Mouse (Mus musculus) kidney, embryonic 15.5 days (tissue): ENCODE results near the gene Ugt1a7c. TPM values are rescaled to one million over a fixed set of nuclear protein-coding genes. Genes with fewer than 3 reads are reported as not detected.

Experiments used
- ATAC-seq: fragments of 200-750 bp; cut with Nextera tagmentation; replicated peaks from 2 replicates; pipeline ENCODE4 v1.8.0; 2017; ENCODE audit warnings: moderate TSS enrichment; ENCODE audit not compliant: low FRiP score
- H3K27ac ChIP-seq: fragments of 300-500 bp; sonication (generic); 2 replicates; pipeline ENCODE4 v1.5.1; 2015; ENCODE audit warnings: mild to moderate bottlenecking, inconsistent platforms
- H3K27me3 ChIP-seq: fragments of 300-500 bp; sonication (generic); 2 replicates; pipeline ENCODE4 v1.6.1; 2015; ENCODE audit warnings: inconsistent platforms
- H3K36me3 ChIP-seq: fragments of 300-500 bp; sonication (generic); 2 replicates; pipeline ENCODE4 v1.6.1; 2015; ENCODE audit warnings: inconsistent platforms
- H3K4me1 ChIP-seq: fragments of 300-500 bp; sonication (generic); 2 replicates; pipeline ENCODE4 v1.6.1; 2015; ENCODE audit warnings: inconsistent platforms
- H3K4me2 ChIP-seq: fragments of 300-500 bp; sonication (generic); 2 replicates; pipeline ENCODE4 v1.6.1; 2015; ENCODE audit warnings: moderate library complexity, mild to moderate bottlenecking, inconsistent platforms
- H3K4me3 ChIP-seq: fragments of 300-500 bp; sonication (generic); replicated peaks from 2 replicates; pipeline ENCODE4 v1.5.1; 2015; ENCODE audit warnings: mild to moderate bottlenecking, inconsistent platforms
- H3K9ac ChIP-seq: fragments of 300-500 bp; sonication (generic); 2 replicates; pipeline ENCODE4 v1.6.1; 2015; ENCODE audit warnings: mild to moderate bottlenecking, inconsistent platforms
- H3K9me3 ChIP-seq: fragments of 300-500 bp; sonication (generic); replicated peaks from 2 replicates; pipeline ENCODE4 v1.6.1; 2016; ENCODE audit warnings: inconsistent platforms
- WGBS: fragments of 180-500 bp; shearing (Covaris S2); methylation state at CpG from one replicate; pipeline ENCODE4 v1.1.7; 2015; ENCODE audit warnings: mixed read lengths; 5-methylcytosine and 5-hydroxymethylcytosine counted together
- polyA plus RNA-seq: library from polyadenylated mRNA; unstranded; fragments of >200 nt; fragmentation: Nextera tagmentation; extraction: Ambion mirVana; gene quantifications from 2 replicates; pipeline ENCODE4 v1.2.1, GENCODE M21; 2015

Ugt1a7c gene
- polyA plus RNA-seq, 1 experiment from 2014 or later = 8.9 TPM

DNA sequence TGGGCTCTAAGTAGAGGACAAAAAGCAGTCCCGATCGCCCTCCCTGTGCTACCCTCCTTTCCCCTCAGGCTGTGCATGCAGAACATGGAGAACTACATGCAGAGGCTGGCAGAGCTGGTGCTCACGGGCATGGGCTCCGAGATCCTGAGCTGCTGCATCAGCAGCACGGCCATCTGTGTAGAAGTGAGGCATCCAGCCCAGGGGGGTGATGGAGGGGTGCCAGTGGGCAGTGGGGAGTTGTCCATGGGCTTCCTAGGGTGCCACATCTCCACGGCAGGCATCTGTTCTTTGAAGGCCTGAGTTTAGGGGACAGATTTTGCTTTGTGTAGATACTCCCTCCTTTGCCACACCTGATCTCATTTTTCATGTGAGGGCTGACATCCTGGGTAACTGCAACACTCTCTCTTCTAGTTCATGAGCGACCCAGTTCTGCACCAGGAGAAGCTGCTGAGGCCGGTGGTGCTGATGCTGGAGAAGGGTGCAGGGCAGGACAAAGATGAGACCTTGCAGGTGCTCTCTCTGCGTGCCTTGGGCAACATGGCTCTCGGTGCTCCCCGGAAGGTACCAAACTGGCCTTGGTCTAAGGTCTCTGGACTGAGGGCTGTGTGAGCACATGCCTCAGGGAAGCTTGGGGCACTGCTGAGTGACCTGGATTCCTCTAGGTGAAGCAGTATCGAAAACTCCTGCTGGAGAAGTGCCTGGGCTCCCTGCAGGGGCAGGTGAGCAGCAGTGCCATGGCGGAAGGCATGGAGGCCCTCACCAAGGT lies 161.3 kb downstream of the Ugt1a7c start:
- peaks cover 16% of the 10 kb centered on the region for H3K36me3 ChIP-seq
- H3K4me1 ChIP-seq = peaks cover 13% of the 10 kb centered on the region
- no peak overlapping the region for H3K4me3 ChIP-seq
- H3K9me3 ChIP-seq = peaks cover 25% of the 10 kb centered on the region
- H3K27ac ChIP-seq = no peak overlapping the region
- no peak overlapping the region for H3K9ac ChIP-seq
- WGBS = 79% methylated on average over 13 of the region's 13 CpGs
- H3K4me2 ChIP-seq = no peak overlapping the region
- ATAC-seq = no peak
- no peaks in the 10 kb centered on the region for H3K27me3 ChIP-seq

DNA sequence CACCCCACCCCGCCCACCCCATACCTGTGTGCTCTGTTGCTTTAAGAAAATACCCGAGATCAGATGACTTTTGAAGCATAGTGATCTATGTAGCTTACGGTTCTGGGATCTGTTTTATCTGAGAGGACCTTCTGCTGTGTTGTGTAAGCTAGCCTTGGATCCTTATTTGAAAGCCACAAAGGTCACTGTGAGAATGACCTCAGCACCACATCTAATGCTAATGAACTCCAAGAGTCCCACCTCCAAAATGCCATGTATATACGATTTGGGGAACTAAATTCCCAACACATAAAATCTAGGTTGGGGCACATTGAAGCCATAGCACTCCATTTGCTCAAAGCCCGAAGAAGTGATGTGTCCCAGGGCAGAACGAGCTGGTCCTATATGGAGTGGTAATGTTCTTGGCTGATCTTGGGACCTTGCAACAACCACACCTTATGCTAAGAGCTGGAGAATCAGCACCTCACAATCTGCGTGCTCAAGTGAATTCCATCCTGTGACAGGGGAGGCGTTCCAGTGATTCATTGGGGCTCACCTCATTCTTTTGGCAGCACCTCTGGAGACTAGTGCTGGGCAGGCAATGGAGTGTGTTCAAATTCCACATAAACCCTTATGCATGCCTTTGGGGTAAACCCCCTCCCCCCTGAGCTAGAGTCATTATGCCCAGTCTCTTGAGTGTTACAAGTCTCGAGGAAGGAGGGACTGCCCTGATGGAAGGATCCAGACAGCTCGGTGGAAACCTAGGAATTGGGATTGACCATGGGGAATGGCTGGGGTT lies 162.2 kb downstream of the Ugt1a7c start:
- peaks cover 13% of the 10 kb centered on the region for H3K4me1 ChIP-seq
- H3K36me3 ChIP-seq = peaks cover 25% of the 10 kb centered on the region
- no peak overlapping the region for H3K27ac ChIP-seq
- H3K4me3 ChIP-seq = no peak overlapping the region
- no peak overlapping the region for H3K4me2 ChIP-seq
- no peak for ATAC-seq
- H3K27me3 ChIP-seq = no peaks in the 10 kb centered on the region
- 75% methylated on average over 10 of the region's 10 CpGs for WGBS
- no peak overlapping the region for H3K9ac ChIP-seq
- peaks cover 23% of the 10 kb centered on the region for H3K9me3 ChIP-seq

- WGBS = 80% methylated on average over 6 of the region's 6 CpGs
- Histone ChIP-seq H3K4me1 (peaks cover 18% of the 10 kb centered on the region), H3K4me2 (no peak overlapping the region), H3K27me3 (no peaks in the 10 kb centered on the region), H3K27ac (no peak overlapping the region), H3K4me3 (no peak overlapping the region), H3K9ac (no peak overlapping the region), H3K36me3 (peaks cover 31% of the 10 kb centered on the region), H3K9me3 (peaks cover 18% of the 10 kb centered on the region; the same call in 1 of the 2 replicates)
- no peak for ATAC-seq
Measured at GRCm38 (mm10) chr1:88257681-88258080, 162.8 kb downstream of the Ugt1a7c start.

GRCm38 (mm10) chr1:88258361-88258760 lies 163.5 kb downstream of the Ugt1a7c start:
- Histone ChIP-seq H3K9ac (no peak overlapping the region), H3K36me3 (peaks cover 38% of the 10 kb centered on the region), H3K4me2 (no peak overlapping the region), H3K9me3 (peaks cover 18% of the 10 kb centered on the region; the same call in 1 of the 2 replicates), H3K4me3 (no peak overlapping the region), H3K27me3 (no peaks in the 10 kb centered on the region), H3K4me1 (peaks cover 20% of the 10 kb centered on the region), H3K27ac (no peak overlapping the region)
- WGBS = 69% methylated on average over 6 of the region's 6 CpGs
- ATAC-seq = no peak

GRCm38 (mm10) chr1:88258881-88259642 lies 164.2 kb downstream of the Ugt1a7c start:
- peaks cover 20% of the 10 kb centered on the region for H3K4me1 ChIP-seq
- peaks cover 18% of the 10 kb centered on the region; the same call in 1 of the 2 replicates for H3K9me3 ChIP-seq
- peak overlapping the region; percentile 2 for H3K27ac ChIP-seq
- no peaks in the 10 kb centered on the region for H3K27me3 ChIP-seq
- no peak overlapping the region for H3K9ac ChIP-seq
- no peak overlapping the region for H3K4me3 ChIP-seq
- ATAC-seq = peak; percentile 24
- peaks cover 45% of the 10 kb centered on the region for H3K36me3 ChIP-seq
- H3K4me2 ChIP-seq = no peak overlapping the region
- WGBS = 56% methylated on average over 8 of the region's 8 CpGs

DNA sequence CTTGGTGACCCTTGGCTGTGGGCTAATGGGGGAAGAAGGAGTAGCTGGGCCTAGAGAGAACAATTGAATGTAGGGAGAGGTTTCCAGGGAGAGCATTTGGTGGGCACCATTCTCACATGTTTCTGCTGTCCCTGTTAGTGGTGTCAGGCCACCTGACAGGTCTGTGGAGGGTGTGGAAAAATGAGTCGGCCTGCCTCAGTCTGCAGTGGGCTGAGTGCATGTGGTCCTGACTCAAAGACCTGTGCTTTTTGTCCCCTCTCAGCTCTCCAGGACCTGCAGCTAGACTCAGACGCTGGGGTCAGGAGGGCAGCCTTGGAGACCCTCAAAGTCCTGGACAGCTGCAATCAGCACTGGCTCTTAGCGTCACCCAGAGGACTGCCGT lies 164.8 kb downstream of the Ugt1a7c start:
- peaks cover 18% of the 10 kb centered on the region; the same call in 1 of the 2 replicates for H3K9me3 ChIP-seq
- H3K4me3 ChIP-seq = no peak overlapping the region
- H3K27me3 ChIP-seq = no peaks in the 10 kb centered on the region
- H3K36me3 ChIP-seq = peaks cover 50% of the 10 kb centered on the region
- H3K4me2 ChIP-seq = no peak overlapping the region
- H3K4me1 ChIP-seq = peaks cover 20% of the 10 kb centered on the region
- ATAC-seq = peak; percentile 7
- peak overlapping the region; percentile 2; the same call in 1 of the 2 replicates for H3K27ac ChIP-seq
- H3K9ac ChIP-seq = no peak overlapping the region
- 75% methylated on average over 4 of the region's 4 CpGs for WGBS

DNA sequence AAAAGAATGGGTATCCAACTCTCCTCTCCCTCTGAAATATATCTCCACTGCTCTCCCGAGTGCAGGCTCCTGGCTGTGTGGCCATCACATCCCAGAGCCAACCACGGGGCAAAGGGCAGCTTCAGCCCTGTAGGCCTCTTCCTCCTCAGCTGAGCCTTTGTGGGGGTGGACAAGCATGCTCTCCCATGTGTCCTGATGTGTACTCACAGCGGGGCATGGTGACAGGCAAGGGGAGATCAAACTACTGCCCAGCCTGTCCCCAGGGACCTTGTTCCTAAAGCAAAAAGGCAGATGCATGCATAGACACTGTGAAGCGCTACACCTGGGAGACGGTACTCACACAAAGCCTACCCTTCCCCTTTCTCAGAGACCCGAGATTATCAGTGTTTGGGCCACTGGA lies 165.3 kb downstream of the Ugt1a7c start:
- H3K9ac ChIP-seq = no peak overlapping the region
- H3K9me3 ChIP-seq = peaks cover 15% of the 10 kb centered on the region; the same call in 1 of the 2 replicates
- peak; percentile 19; the same call in 1 of the 2 replicates for ATAC-seq
- no peak overlapping the region for H3K27ac ChIP-seq
- H3K36me3 ChIP-seq = peaks cover 55% of the 10 kb centered on the region
- no peaks in the 10 kb centered on the region for H3K27me3 ChIP-seq
- WGBS = 73% methylated on average over 6 of the region's 6 CpGs
- no peak overlapping the region for H3K4me2 ChIP-seq
- peaks cover 20% of the 10 kb centered on the region for H3K4me1 ChIP-seq
- H3K4me3 ChIP-seq = no peak overlapping the region

- no peak overlapping the region for H3K4me2 ChIP-seq
- WGBS = 82% methylated on average over 10 of the region's 10 CpGs
- no peak for ATAC-seq
- H3K9ac ChIP-seq = no peak overlapping the region
- H3K27ac ChIP-seq = no peak overlapping the region
- peaks cover 20% of the 10 kb centered on the region for H3K4me1 ChIP-seq
- H3K4me3 ChIP-seq = no peak overlapping the region
- H3K9me3 ChIP-seq = 0 out of 2 replicates have a peak, but pooled peaks cover 12% of the 10 kb centered on the region
- no peaks in the 10 kb centered on the region for H3K27me3 ChIP-seq
- H3K36me3 ChIP-seq = peaks cover 62% of the 10 kb centered on the region
Measured at GRCm38 (mm10) chr1:88260604-88261377, 165.9 kb downstream of the Ugt1a7c start.

DNA sequence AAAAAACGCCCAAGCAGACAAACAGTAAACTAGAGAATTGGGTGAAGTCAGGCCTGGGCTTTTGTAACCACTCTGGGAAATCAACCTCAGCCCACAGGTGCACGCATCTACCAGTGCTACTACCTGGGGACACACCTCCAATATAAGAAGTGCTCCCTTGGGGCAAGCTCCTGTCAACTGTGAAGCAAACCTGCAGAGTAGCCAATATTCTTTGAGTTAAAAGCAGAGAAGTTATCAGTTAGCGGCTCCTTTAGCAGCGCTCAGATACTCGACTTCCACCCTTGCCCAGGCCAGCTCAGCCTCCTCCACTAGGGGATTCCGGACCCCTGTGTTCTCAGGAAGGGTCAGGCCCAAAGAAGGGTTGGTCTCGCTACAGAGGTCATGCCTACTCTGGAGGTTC lies 166.8 kb downstream of the Ugt1a7c start:
- ATAC-seq = no peak
- H3K27ac ChIP-seq = no peak overlapping the region
- 0 out of 2 replicates have a peak, but pooled peaks cover 5% of the 10 kb centered on the region for H3K9me3 ChIP-seq
- 84% methylated on average over 7 of the region's 7 CpGs for WGBS
- H3K27me3 ChIP-seq = no peaks in the 10 kb centered on the region
- H3K4me3 ChIP-seq = no peak overlapping the region
- H3K36me3 ChIP-seq = peaks cover 71% of the 10 kb centered on the region
- no peak overlapping the region for H3K4me2 ChIP-seq
- H3K4me1 ChIP-seq = peaks cover 20% of the 10 kb centered on the region
- no peak overlapping the region for H3K9ac ChIP-seq

GRCm38 (mm10) chr1:88262255-88262654 lies 167.4 kb downstream of the Ugt1a7c start:
- 62% methylated on average over 4 of the region's 4 CpGs for WGBS
- no peak for ATAC-seq
- no peaks in the 10 kb centered on the region for H3K27me3 ChIP-seq
- peaks cover 20% of the 10 kb centered on the region for H3K4me1 ChIP-seq
- H3K4me2 ChIP-seq = no peak overlapping the region
- H3K27ac ChIP-seq = no peak overlapping the region
- H3K9me3 ChIP-seq = 0 out of 2 replicates have a peak, but pooled peaks cover 2% of the 10 kb centered on the region
- no peak overlapping the region for H3K4me3 ChIP-seq
- H3K9ac ChIP-seq = no peak overlapping the region
- peaks cover 77% of the 10 kb centered on the region for H3K36me3 ChIP-seq

DNA sequence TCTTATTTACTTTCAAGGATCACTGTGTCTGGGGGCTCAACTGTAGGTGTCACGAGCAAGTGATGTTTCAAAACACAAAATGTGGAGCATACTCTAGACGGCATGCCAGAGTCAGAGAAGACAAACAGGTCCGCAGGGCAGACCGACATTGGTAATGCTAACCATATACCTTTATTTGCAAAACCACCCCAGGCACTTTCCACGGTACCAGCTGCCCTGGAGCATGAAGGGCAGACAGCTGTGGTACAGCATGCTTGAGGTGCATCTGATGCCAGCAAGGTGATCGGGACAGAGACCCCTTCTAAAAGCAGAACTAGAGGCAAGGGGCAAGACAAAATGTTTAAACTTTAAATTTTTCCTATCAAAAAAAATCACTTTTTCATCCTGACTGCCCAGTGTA lies 168.1 kb downstream of the Ugt1a7c start:
- H3K36me3 ChIP-seq = peaks cover 84% of the 10 kb centered on the region
- H3K4me1 ChIP-seq = peaks cover 20% of the 10 kb centered on the region
- WGBS = 75% methylated on average over 6 of the region's 6 CpGs

More for the DNA sequence above, 168.1 kb downstream of the Ugt1a7c start:
- H3K27ac ChIP-seq = no peak overlapping the region
- no peaks in the 10 kb centered on the region for H3K27me3 ChIP-seq
- no peak overlapping the region for H3K4me3 ChIP-seq
- no peak for ATAC-seq
- H3K9ac ChIP-seq = no peak overlapping the region
- no peak overlapping the region for H3K4me2 ChIP-seq
- no peaks in the 10 kb centered on the region for H3K9me3 ChIP-seq
